ENCODE assay signal across 29 mouse cellular contexts in genomic region chr2:93741700-93742099, GRCm38 (mm10).
DNase-seq lines count a peak whose midpoint lies in the region; ATAC-seq and TF ChIP-seq lines count a peak whose summit lies in the region.
"Had no signal": no experiment of that assay in that cellular context is flagged by ENCODE, and none has a peak within 500 bp of the region (broad histone marks: within the 10 kb centered on the region; RNA-seq: fewer than 3 reads in every experiment).

No protein-coding gene starts in this region.

- peak; percentile 71 for ATAC-seq in lung, embryonic 14.5 days (ENCODE audit: insufficient read depth)
- ATAC-seq in lung, postnatal 0 days = peak; percentile 14; the same call in 1 of the 2 replicates
- ATAC-seq: activated CD4-positive, CD25-positive, alpha-beta regulatory T cell, adult 4 months; CD4-positive, CD25-positive, alpha-beta regulatory T cell, adult 4 months; forebrain, embryonic 14.5 days; forebrain, postnatal 0 days; hindbrain, postnatal 0 days had no signal

- 35% methylated on average over 7 of the region's 7 CpGs for WGBS in lung, embryonic 14.5 days
- 64% methylated on average over 7 of the region's 7 CpGs for WGBS in lung, adult 2 months
- 47% methylated on average over 7 of the region's 7 CpGs for WGBS in lung, postnatal 0 days
- 56% methylated on average over 7 of the region's 7 CpGs for WGBS in embryonic facial prominence, embryonic 10.5 days

- no peak for TF ChIP-seq CTCF in lung, embryonic 14.5 days (IDR thresholded peaks at IDR 0.05; ENCODE audit: low read depth)
- no peak for TF ChIP-seq CTCF in lung, adult 2 months (IDR thresholded peaks at IDR 0.05; ENCODE audit: insufficient read depth, low read length)
- no peak for TF ChIP-seq CTCF in lung, postnatal 0 days (IDR thresholded peaks at IDR 0.05)

- peaks cover 5% of the 10 kb centered on the region; the same call in 1 of the 2 replicates for H3K36me3 ChIP-seq in lung, embryonic 14.5 days (ENCODE audit: insufficient read depth)
- peaks cover 3% of the 10 kb centered on the region; the same call in 1 of the 2 replicates for H3K36me3 ChIP-seq in lung, postnatal 0 days (ENCODE audit: insufficient read depth, low read length)
- H3K36me3 ChIP-seq in embryonic facial prominence, embryonic 10.5 days (replicated peaks) = peaks cover 5% of the 10 kb centered on the region; the same call in 1 of the 2 replicates
- H3K36me3 ChIP-seq: embryonic facial prominence, embryonic 12.5 days; embryonic facial prominence, embryonic 15.5 days; heart, embryonic 10.5 days had no signal

- no peak for TF ChIP-seq EP300 in lung, postnatal 0 days (IDR thresholded peaks at IDR 0.05)

- peaks cover 23% of the 10 kb centered on the region; the same call in 1 of the 2 replicates for H3K4me1 ChIP-seq in lung, embryonic 14.5 days (ENCODE audit: insufficient read depth)
- H3K4me1 ChIP-seq in lung, adult 2 months (ENCODE audit: control insufficient read depth, insufficient read depth, low read length) = no peaks in the 10 kb centered on the region
- peaks cover 4% of the 10 kb centered on the region; the same call in 1 of the 2 replicates for H3K4me1 ChIP-seq in lung, postnatal 0 days (ENCODE audit: insufficient read depth, low read depth, low read length)
- peaks cover 83% of the 10 kb centered on the region for H3K4me1 ChIP-seq in embryonic facial prominence, embryonic 10.5 days

- no peak overlapping the region for H3K27ac ChIP-seq in lung, embryonic 14.5 days (ENCODE audit: low read depth)
- no peak overlapping the region for H3K27ac ChIP-seq in lung, postnatal 0 days (ENCODE audit: low read length)
- peak overlapping the region; percentile 31; the same call in 1 of the 2 replicates for H3K27ac ChIP-seq in embryonic facial prominence, embryonic 10.5 days (replicated peaks)
- H3K27ac ChIP-seq: embryonic facial prominence, embryonic 12.5 days; embryonic facial prominence, embryonic 15.5 days; gastrocnemius, adult 2 months; heart, embryonic 13.5 days; hindbrain, embryonic 14.5 days; hindbrain, postnatal 0 days had no signal

- H3K9me3 ChIP-seq in lung, embryonic 14.5 days (ENCODE audit: low read depth, low read length) = no peaks in the 10 kb centered on the region
- no peaks in the 10 kb centered on the region for H3K9me3 ChIP-seq in lung, postnatal 0 days (ENCODE audit: low read length)
- H3K9me3 ChIP-seq in embryonic facial prominence, embryonic 10.5 days = no peaks in the 10 kb centered on the region
- H3K9me3 ChIP-seq: embryonic facial prominence, embryonic 12.5 days; embryonic facial prominence, embryonic 15.5 days; heart, embryonic 10.5 days; heart, embryonic 13.5 days had no signal

- H3K4me3 ChIP-seq in lung, embryonic 14.5 days (ENCODE audit: low read depth, low read length) = no peak overlapping the region
- no peak overlapping the region for H3K4me3 ChIP-seq in lung, adult 2 months (replicated peaks; ENCODE audit: extremely low read depth, low read depth, low read length)
- no peak overlapping the region for H3K4me3 ChIP-seq in lung, postnatal 0 days (ENCODE audit: low read depth, low read length)
- H3K4me3 ChIP-seq in embryonic facial prominence, embryonic 10.5 days = no peak overlapping the region
- H3K4me3 ChIP-seq: embryonic facial prominence, embryonic 12.5 days; embryonic facial prominence, embryonic 15.5 days; gastrocnemius, adult 2 months; heart, embryonic 10.5 days; heart, embryonic 13.5 days had no signal

- peak; percentile 70 for DNase-seq in lung, embryonic 14.5 days
- no peak for DNase-seq in lung, adult 2 months
- DNase-seq in lung, postnatal 0 days (ENCODE audit: low spot score) = peak; percentile 54
- no peak for DNase-seq in lung, adult 18-20 months
- DNase-seq in embryonic facial prominence, embryonic 10.5 days (ENCODE audit: low spot score) = no peak
- peak; percentile 25 for DNase-seq in induced T-regulatory cell, adult 2 months (ENCODE audit: low read depth)
- DNase-seq in left cerebral cortex, postnatal 36 days (ENCODE audit: low spot score in 2 of 2) = no peak
- DNase-seq: adrenal gland, adult 8-10 months; adrenal gland, postnatal 25 days; cerebellum, adult 11-12 months; cerebellum, adult 8-10 months; cerebellum, postnatal 10 days; cerebellum, postnatal 36 days; embryo, embryonic 11 days; forebrain, postnatal 0 days; gastrocnemius, adult 2 months; gastrocnemius, postnatal 14 days; heart, adult 18-20 months; heart, postnatal 14 days; heart, postnatal 4 days had no signal

- no peaks in the 10 kb centered on the region for H3K27me3 ChIP-seq in lung, embryonic 14.5 days (ENCODE audit: insufficient read depth, low read length)
- no peaks in the 10 kb centered on the region for H3K27me3 ChIP-seq in lung, postnatal 0 days (replicated peaks; ENCODE audit: insufficient read depth, low read length)
- H3K27me3 ChIP-seq in embryonic facial prominence, embryonic 10.5 days (replicated peaks; ENCODE audit: low read depth, poor library complexity, severe bottlenecking) = peaks cover 6% of the 10 kb centered on the region; the same call in 1 of the 2 replicates
- H3K27me3 ChIP-seq: embryonic facial prominence, embryonic 12.5 days; embryonic facial prominence, embryonic 15.5 days; heart, embryonic 13.5 days had no signal

- H3K4me2 ChIP-seq in lung, embryonic 14.5 days = no peak overlapping the region
- no peak overlapping the region for H3K4me2 ChIP-seq in lung, postnatal 0 days (replicated peaks; ENCODE audit: low read depth, low read length)
- H3K4me2 ChIP-seq: embryonic facial prominence, embryonic 12.5 days; embryonic facial prominence, embryonic 15.5 days; heart, embryonic 13.5 days; hindbrain, embryonic 14.5 days had no signal

- intact Hi-C loops in left cerebral cortex, postnatal 36 days (cut with DNase I) = no loop called here

- H3K9ac ChIP-seq in lung, embryonic 14.5 days = no peak overlapping the region
- H3K9ac ChIP-seq in lung, postnatal 0 days (replicated peaks; ENCODE audit: low read depth) = no peak overlapping the region
- H3K9ac ChIP-seq: embryonic facial prominence, embryonic 12.5 days; embryonic facial prominence, embryonic 15.5 days; forebrain, postnatal 0 days; heart, embryonic 13.5 days; hindbrain, embryonic 14.5 days had no signal

- no peak for TF ChIP-seq POLR2A in lung, adult 2 months (IDR thresholded peaks at IDR 0.05; ENCODE audit: borderline replicate concordance, extremely low read depth, low read depth, low read length)

Comparison
In these comparisons a context has a peak if more than half of its experiments do, and no peak if none do; other contexts are left out.
1. DNase-seq: peak in lung, embryonic 14.5 days (single experiment), lung, postnatal 0 days (single experiment) and induced T-regulatory cell, adult 2 months (single experiment); none in lung, adult 2 months (single experiment), lung, adult 18-20 months (0 of 2), embryonic facial prominence, embryonic 10.5 days (single experiment) and left cerebral cortex, postnatal 36 days (0 of 2).